Mouse (Mus musculus): ENCODE results near the gene Zfp827. TPM values are rescaled to one million over a fixed set of nuclear protein-coding genes. Genes with fewer than 3 reads are reported as not detected.

Zfp827 gene
- polyA plus RNA-seq, 1 experiment, result 0.16 TPM

GRCm38 (mm10) chr8:79198675-79199074 lies 170.4 kb downstream of the Zfp827 start:
- Histone ChIP-seq H3K4me3 (ENCODE audit: insufficient read depth, low read length) (no peak overlapping the region), H3K27ac (ENCODE audit: insufficient read depth, low read depth, low read length) (no peak overlapping the region), H3K4me1 (ENCODE audit: control insufficient read depth, insufficient read depth, low read length) (peaks cover 4% of the 10 kb centered on the region)
- TF ChIP-seq CTCF (IDR thresholded peaks at IDR 0.05; ENCODE audit: low read depth, low read length) (no peak), POLR2A (IDR thresholded peaks at IDR 0.05; ENCODE audit: borderline replicate concordance, low read depth, low read length) (no peak)

GRCm38 (mm10) chr8:79201446-79202147 lies 173.4 kb downstream of the Zfp827 start:
- Histone ChIP-seq H3K4me1 (ENCODE audit: control insufficient read depth, insufficient read depth, low read length) (peaks cover under 1% of the 10 kb centered on the region; the same call in 1 of the 2 replicates), H3K4me3 (ENCODE audit: insufficient read depth, low read length) (no peak overlapping the region), H3K27ac (ENCODE audit: insufficient read depth, low read depth, low read length) (no peak overlapping the region)
- no peak for TF ChIP-seq CTCF (IDR thresholded peaks at IDR 0.05; ENCODE audit: low read depth, low read length)
- no peak for TF ChIP-seq POLR2A (IDR thresholded peaks at IDR 0.05; ENCODE audit: borderline replicate concordance, low read depth, low read length)

GRCm38 (mm10) chr8:79206895-79207294 lies 178.7 kb downstream of the Zfp827 start:
- H3K4me1 ChIP-seq (ENCODE audit: control insufficient read depth, insufficient read depth, low read length), result no peaks in the 10 kb centered on the region
- no peak overlapping the region for H3K27ac ChIP-seq (ENCODE audit: insufficient read depth, low read depth, low read length)
- H3K4me3 ChIP-seq (ENCODE audit: insufficient read depth, low read length), result no peak overlapping the region
- no peak for TF ChIP-seq POLR2A (IDR thresholded peaks at IDR 0.05; ENCODE audit: borderline replicate concordance, low read depth, low read length)
- TF ChIP-seq CTCF (IDR thresholded peaks at IDR 0.05; ENCODE audit: low read depth, low read length), result no peak

GRCm38 (mm10) chr8:79208181-79208580 lies 179.9 kb downstream of the Zfp827 start:
- TF ChIP-seq CTCF (IDR thresholded peaks at IDR 0.05; ENCODE audit: low read depth, low read length) (no peak), POLR2A (IDR thresholded peaks at IDR 0.05; ENCODE audit: borderline replicate concordance, low read depth, low read length) (no peak)
- H3K4me3 ChIP-seq (ENCODE audit: insufficient read depth, low read length), result no peak overlapping the region
- no peaks in the 10 kb centered on the region for H3K4me1 ChIP-seq (ENCODE audit: control insufficient read depth, insufficient read depth, low read length)
- H3K27ac ChIP-seq (ENCODE audit: insufficient read depth, low read depth, low read length), result no peak overlapping the region

GRCm38 (mm10) chr8:79208691-79209640 lies 180.7 kb downstream of the Zfp827 start:
- H3K27ac ChIP-seq (ENCODE audit: insufficient read depth, low read depth, low read length), result no peak overlapping the region
- TF ChIP-seq CTCF (IDR thresholded peaks at IDR 0.05; ENCODE audit: low read depth, low read length), result no peak
- TF ChIP-seq POLR2A (IDR thresholded peaks at IDR 0.05; ENCODE audit: borderline replicate concordance, low read depth, low read length), result no peak
- H3K4me3 ChIP-seq (ENCODE audit: insufficient read depth, low read length), result no peak overlapping the region
- no peaks in the 10 kb centered on the region for H3K4me1 ChIP-seq (ENCODE audit: control insufficient read depth, insufficient read depth, low read length)

- TF ChIP-seq POLR2A (IDR thresholded peaks at IDR 0.05; ENCODE audit: borderline replicate concordance, low read depth, low read length) (no peak), CTCF (IDR thresholded peaks at IDR 0.05; ENCODE audit: low read depth, low read length) (no peak)
- Histone ChIP-seq H3K4me1 (ENCODE audit: control insufficient read depth, insufficient read depth, low read length) (no peaks in the 10 kb centered on the region), H3K4me3 (ENCODE audit: insufficient read depth, low read length) (no peak overlapping the region), H3K27ac (ENCODE audit: insufficient read depth, low read depth, low read length) (no peak overlapping the region)
Measured at GRCm38 (mm10) chr8:79209641-79210358, 181.6 kb downstream of the Zfp827 start.

- Histone ChIP-seq H3K4me1 (ENCODE audit: control insufficient read depth, insufficient read depth, low read length) (no peaks in the 10 kb centered on the region), H3K4me3 (ENCODE audit: insufficient read depth, low read length) (no peak overlapping the region), H3K27ac (ENCODE audit: insufficient read depth, low read depth, low read length) (no peak overlapping the region)
- TF ChIP-seq POLR2A (IDR thresholded peaks at IDR 0.05; ENCODE audit: borderline replicate concordance, low read depth, low read length) (no peak), CTCF (IDR thresholded peaks at IDR 0.05; ENCODE audit: low read depth, low read length) (no peak)
Measured at GRCm38 (mm10) chr8:79211630-79212029, 183.4 kb downstream of the Zfp827 start.

- Histone ChIP-seq H3K27ac (ENCODE audit: insufficient read depth, low read depth, low read length) (no peak overlapping the region), H3K4me1 (ENCODE audit: control insufficient read depth, insufficient read depth, low read length) (peaks cover 9% of the 10 kb centered on the region), H3K4me3 (ENCODE audit: insufficient read depth, low read length) (no peak overlapping the region)
- no peak for TF ChIP-seq CTCF (IDR thresholded peaks at IDR 0.05; ENCODE audit: low read depth, low read length)
- TF ChIP-seq POLR2A (IDR thresholded peaks at IDR 0.05; ENCODE audit: borderline replicate concordance, low read depth, low read length), result no peak
Measured at GRCm38 (mm10) chr8:79222106-79222751, 194.0 kb downstream of the Zfp827 start.

GRCm38 (mm10) chr8:79222752-79223141 lies 194.5 kb downstream of the Zfp827 start:
- H3K4me1 ChIP-seq (ENCODE audit: control insufficient read depth, insufficient read depth, low read length), result peaks cover 9% of the 10 kb centered on the region
- no peak for TF ChIP-seq CTCF (IDR thresholded peaks at IDR 0.05; ENCODE audit: low read depth, low read length)
- H3K27ac ChIP-seq (ENCODE audit: insufficient read depth, low read depth, low read length), result no peak overlapping the region
- no peak overlapping the region for H3K4me3 ChIP-seq (ENCODE audit: insufficient read depth, low read length)

Data from bone marrow macrophage, adult 2 months (primary cell).